Mouse (Mus musculus) cerebellum, adult (tissue): ENCODE results near the gene Nfia.

Source experiments
- ATAC-seq: cut with Nextera tagmentation; 2 replicates; pipeline ENCODE4 v1.9.2; 2017; ENCODE audit warnings: mild to moderate bottlenecking, moderate library complexity, mixed read lengths; ENCODE audit not compliant: insufficient number of reproducible peaks, low FRiP score, low TSS enrichment

Nfia gene

GRCm38 (mm10) chr4:97780666-97781435, 8.3 kb downstream of the Nfia start:
- no peak for ATAC-seq

- ATAC-seq: no peak
Observed at GRCm38 (mm10) chr4:97782069-97782468, 9.5 kb downstream of the Nfia start.

DNA sequence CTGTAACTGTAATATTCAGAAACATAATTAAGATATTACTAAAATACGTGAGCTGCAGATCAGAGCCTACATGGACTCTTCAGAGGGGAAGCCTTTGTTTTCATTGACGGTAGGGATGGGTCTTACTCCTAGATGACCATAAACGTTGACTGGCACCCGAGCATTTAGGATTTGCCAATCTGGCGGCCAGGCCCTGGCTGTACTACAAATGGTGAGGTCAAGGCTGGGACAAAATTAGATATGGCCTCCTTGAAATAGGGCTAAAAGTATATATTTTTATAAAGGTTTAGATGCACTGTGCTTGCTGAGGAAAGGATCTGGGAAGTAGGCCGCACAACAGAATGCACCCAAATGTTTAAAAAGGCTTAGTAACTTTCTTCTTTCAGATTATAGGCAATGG, 10.0 kb downstream of the Nfia start:
- no peak for ATAC-seq

DNA sequence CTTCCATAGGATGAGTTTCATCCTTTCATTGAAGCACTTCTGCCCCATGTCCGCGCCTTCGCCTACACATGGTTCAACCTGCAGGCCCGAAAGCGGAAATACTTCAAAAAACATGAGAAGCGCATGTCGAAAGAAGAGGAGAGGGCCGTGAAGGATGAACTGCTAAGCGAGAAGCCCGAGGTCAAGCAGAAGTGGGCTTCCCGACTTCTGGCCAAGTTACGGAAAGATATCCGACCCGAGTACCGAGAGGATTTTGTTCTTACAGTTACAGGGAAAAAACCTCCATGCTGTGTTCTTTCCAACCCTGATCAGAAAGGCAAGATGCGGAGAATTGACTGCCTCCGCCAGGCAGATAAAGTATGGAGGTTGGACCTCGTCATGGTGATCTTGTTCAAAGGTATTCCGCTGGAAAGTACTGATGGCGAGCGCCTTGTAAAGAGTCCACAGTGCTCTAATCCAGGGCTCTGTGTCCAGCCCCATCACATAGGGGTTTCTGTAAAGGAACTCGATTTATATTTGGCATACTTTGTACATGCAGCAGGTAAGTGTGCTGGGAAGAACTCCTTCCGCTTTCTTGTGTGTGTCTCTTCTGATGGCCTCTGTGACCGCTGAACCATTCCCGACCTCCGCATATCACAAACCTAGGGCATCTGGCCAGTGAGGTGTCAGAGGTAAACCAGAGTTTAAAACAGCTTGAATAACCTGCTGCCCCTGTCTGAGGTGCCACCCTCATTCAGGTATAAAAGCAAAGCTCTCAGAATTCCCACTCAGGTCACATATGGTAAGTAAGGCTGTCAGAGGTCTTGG, 10.7 kb downstream of the Nfia start:
- no peak for ATAC-seq

DNA sequence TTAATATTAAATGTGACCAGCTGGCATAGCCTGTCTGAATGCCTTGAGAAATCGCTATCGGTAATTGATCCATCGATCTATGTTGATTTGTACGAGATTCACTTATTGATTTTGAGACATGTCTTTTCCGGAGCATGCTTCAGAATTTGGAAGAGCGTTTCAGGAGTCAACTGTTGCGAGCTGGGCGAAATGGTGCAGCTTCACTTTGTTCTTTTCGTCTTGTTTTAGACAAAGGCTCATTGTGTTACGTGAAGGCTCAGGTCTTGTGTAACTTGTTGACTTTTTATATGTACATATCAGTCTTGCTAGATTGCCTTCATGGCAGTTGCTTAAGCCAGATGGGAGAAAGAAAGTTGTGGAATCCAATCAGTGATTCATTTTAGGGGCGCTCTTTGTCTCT, 11.7 kb downstream of the Nfia start:
- no peak for ATAC-seq

DNA sequence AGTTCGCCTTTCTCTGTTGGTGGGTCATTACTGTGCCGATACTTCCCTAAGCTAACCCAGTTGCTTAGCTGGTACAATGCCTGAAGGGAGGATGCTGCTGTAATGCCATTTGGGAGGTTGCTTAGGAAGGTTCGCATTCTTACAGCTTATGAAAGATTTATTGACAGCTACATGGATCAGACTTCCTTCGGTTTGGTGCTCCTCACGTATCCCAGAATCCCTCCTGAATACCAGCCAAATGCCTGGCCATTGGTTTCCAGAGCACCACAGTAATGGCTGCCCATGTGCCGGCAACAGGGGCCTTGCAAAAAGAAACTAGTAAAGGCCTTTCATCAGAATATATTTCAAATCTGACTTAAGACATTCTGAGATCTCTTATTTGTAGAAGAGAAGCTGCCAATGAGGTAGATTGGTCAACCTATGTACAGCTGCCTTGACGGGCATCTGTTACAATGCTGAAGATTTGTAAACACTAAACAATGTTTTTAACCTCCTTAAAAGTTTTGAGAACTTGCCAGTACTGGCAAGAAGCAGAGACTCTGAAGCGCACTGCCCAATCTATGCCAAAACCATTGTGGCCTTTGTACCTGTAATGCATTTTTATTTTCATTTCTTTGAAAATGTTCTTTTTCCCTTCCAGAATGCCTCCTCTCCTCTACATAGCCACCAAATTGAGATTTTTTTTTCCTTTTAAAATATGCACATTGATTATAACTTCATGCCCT, 13.2 kb downstream of the Nfia start:
- ATAC-seq: no peak

- ATAC-seq: no peak
Observed at GRCm38 (mm10) chr4:97786571-97786970, 14.0 kb downstream of the Nfia start.

GRCm38 (mm10) chr4:97787515-97787914, 15.0 kb downstream of the Nfia start:
- ATAC-seq: peak; percentile 88

DNA sequence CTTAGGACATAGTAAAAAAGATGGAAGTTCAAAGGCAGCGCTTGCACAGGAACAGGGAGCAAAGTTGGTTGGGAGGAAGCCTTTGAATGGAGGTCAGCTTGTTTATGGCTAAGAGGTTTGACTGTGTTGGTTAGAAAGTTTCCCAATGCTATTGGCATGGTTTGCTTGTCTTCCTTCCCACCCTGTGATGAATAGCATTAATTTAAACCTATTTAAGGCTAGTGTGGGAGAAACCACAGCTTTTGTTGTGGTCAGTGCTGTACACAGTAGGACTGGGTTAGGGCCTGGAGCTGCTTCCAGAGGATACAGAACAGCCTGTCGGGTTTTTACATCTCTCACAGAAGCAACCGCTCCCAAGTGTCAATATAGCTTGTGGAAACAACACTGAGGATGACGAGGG, 16.0 kb downstream of the Nfia start:
- no peak for ATAC-seq

- ATAC-seq: no peak
Observed at GRCm38 (mm10) chr4:97793931-97794330, 21.4 kb downstream of the Nfia start.

DNA sequence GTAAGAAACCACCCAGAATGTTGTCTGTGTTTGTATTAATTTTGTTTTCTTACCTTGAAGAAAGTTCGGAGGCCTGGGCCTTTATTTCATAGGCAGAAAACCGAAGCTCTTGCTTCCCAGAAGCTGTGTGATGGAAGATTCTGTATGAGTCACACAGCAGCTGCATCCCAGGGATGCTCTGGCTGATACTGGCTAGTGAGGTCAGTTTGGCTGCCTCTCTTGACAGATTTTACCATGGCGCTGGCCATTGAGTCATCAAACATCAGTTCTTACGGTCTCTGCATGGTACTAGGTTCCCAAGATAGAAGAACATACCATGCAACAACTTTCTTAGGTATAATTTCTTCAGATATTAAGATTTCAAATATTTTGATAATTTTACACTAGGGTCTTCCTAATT, 22.3 kb downstream of the Nfia start:
- ATAC-seq: no peak

- no peak for ATAC-seq
Observed at GRCm38 (mm10) chr4:97795957-97796356, 23.4 kb downstream of the Nfia start.

DNA sequence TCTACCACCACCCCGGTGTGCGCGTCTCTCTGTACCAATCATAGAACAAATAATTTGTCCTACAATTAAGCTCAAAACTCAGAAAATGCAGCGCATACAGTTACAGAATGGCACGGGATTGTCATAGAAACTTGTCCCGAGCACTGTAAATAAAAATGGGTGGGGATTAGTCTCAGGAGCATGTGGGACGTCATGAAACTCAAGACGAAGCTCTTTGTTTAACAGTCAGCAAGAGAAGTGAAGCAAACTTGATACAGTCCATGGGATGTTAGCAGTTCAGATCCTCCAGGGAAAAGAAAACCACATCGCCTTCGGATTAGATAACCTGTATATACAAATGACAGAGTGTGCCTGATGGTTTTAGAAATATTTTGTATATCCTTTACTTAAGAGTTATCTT, 24.0 kb downstream of the Nfia start:
- ATAC-seq: no peak

DNA sequence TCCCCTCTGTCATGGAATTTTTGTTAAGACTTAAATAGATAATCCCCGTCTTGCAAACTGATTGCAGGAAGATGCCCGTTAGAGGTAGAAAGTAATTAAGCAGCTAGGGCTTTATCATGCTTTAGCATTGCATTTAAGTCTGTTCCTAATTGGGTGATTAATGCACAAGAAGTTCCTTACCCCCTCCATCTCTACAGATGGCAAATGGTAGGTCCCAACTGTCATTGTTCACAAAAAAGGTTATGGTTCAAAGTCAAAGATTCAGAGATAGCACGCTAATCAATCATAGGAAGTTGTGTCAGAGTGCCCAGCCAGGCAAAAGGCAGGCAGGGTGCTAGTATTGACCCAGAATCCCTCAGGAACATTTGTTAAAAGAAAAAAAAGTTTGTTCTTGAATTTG, 31.3 kb downstream of the Nfia start:
- no peak for ATAC-seq

- no peak for ATAC-seq
Observed at GRCm38 (mm10) chr4:97804638-97805037, 32.1 kb downstream of the Nfia start.

GRCm38 (mm10) chr4:97805255-97805654, 32.7 kb downstream of the Nfia start:
- ATAC-seq: no peak

DNA sequence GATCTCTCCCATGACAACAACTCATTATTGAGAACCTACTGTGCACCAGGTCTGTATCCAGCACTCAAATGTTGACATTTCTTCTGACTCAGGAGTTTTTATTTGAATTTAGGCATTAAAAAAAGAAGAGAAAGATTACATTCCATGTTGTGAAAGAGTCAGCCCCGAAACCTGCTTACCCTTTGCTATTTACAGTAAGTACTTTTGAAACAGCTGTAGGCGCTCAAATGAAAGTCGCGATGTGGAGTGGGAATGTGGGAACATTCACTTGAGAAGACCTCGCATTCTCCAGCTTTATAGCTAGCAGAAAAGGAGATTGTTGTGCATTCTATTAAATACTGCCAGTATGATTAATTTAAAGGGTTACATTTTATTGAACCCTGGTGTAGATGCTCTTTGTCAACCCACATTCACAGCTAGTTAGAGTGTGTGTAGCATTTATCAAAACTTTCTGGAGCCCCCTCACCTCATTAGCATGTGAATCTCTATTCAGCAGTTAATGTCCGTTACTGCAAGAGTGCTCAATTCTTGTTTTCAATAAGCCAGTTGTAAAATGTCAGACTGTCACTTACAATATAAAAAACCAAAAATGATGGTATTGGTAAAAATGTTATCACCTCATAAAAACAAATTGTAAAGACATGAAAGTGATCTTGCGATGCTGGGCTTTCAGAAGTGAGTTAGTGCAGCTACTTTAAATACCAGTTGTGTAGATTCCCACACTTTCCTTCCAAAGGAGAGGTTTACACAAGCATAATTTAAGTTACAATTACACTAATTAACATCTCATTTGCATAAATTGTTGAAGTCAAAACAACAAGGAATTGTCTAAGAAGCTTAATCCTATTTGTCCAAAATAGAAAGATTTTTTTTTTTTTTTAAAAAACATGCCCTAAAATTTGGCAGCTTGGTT, 33.6 kb downstream of the Nfia start:
- no peak for ATAC-seq

- ATAC-seq: no peak
Observed at GRCm38 (mm10) chr4:97806924-97807323, 34.4 kb downstream of the Nfia start.

DNA sequence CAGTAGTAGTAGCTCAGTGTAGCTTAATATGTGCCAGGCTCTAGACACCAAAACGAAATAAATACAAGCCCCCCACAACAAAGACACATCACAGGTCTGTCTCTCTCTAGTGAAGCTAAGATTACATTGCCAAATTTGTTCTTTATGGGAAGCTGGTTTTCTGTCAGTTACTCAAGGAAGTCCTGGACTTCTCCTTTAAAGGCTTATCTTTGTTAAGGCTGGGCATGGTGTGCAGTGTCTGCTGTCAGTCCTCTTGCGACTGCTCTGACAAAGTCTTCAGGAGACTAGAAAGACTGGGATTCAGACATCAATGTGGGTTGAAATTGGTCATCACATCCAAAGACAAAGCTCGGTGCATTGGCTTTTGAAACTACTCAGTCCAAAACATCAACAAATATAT, 36.4 kb downstream of the Nfia start:
- no peak for ATAC-seq
